Mouse (Mus musculus) neural tube, embryonic 11.5 days (tissue): ENCODE data around the gene Pik3r4. TPM values are rescaled to one million over a fixed set of nuclear protein-coding genes. Genes with fewer than 3 reads are reported as not detected.

Experiments used
- ATAC-seq: fragments of 200-750 bp; cut with Nextera tagmentation; 2 replicates; pipeline ENCODE4 v1.8.0; 2017; ENCODE audit warnings: moderate number of reproducible peaks, mild to moderate bottlenecking, moderate TSS enrichment, moderate library complexity; ENCODE audit not compliant: insufficient read depth, low FRiP score, low TSS enrichment
- DNase-seq: peaks from one replicate; pipeline ENCODE4 v3.0.0-alpha.2; 2015; ENCODE audit warnings: low spot score
- H3K27ac ChIP-seq: fragments of 300-500 bp; sonication (generic); 2 replicates; pipeline ENCODE4 v1.5.1; 2014; ENCODE audit warnings: low read depth, mild to moderate bottlenecking, low read length
- H3K27me3 ChIP-seq: fragments of 300-500 bp; sonication (generic); 2 replicates; pipeline ENCODE4 v1.6.1; 2014; ENCODE audit warnings: mild to moderate bottlenecking, low read length, mixed read lengths; ENCODE audit not compliant: control insufficient read depth, insufficient read depth
- H3K36me3 ChIP-seq: fragments of 300-500 bp; sonication (generic); 2 replicates; pipeline ENCODE4 v1.6.1; 2014; ENCODE audit warnings: mild to moderate bottlenecking, low read length, moderate library complexity, mixed read lengths; ENCODE audit not compliant: control insufficient read depth, insufficient read depth
- H3K4me1 ChIP-seq: fragments of 300-500 bp; sonication (generic); 2 replicates; pipeline ENCODE4 v1.6.1; 2014; ENCODE audit warnings: low read length, mixed read lengths; ENCODE audit not compliant: control insufficient read depth, insufficient read depth
- H3K4me2 ChIP-seq: fragments of 300-500 bp; sonication (generic); 2 replicates; pipeline ENCODE4 v1.6.1; 2014; ENCODE audit warnings: low read depth, mild to moderate bottlenecking, moderate library complexity
- H3K4me3 ChIP-seq: fragments of 300-500 bp; sonication (generic); 2 replicates; pipeline ENCODE4 v1.5.1; 2014; ENCODE audit warnings: low read depth, low read length
- H3K9ac ChIP-seq: fragments of 300-500 bp; sonication (generic); 2 replicates; pipeline ENCODE4 v1.6.1; 2014; ENCODE audit warnings: mild to moderate bottlenecking, low read length
- H3K9me3 ChIP-seq: fragments of 300-500 bp; sonication (generic); 2 replicates; pipeline ENCODE4 v1.6.1; 2016; ENCODE audit warnings: low read length; ENCODE audit not compliant: control insufficient read depth
- WGBS: fragments of 180-500 bp; shearing (Covaris S2); extraction: QIAGEN DNeasy Blood & Tissue Kit; methylation state at CpG from one replicate; pipeline ENCODE4 v1.1.7; 2014; 5-methylcytosine and 5-hydroxymethylcytosine counted together
- polyA plus RNA-seq: library from polyadenylated mRNA; unstranded; fragments of >200 nt; fragmentation: Nextera tagmentation; extraction: Ambion mirVana; gene quantifications from 2 replicates; pipeline ENCODE4 v1.2.1, GENCODE M21; 2014

The Pik3r4 gene
- polyA plus RNA-seq, 1 experiment from 2014 or later: 29.3 TPM

GRCm38 (mm10) chr9:105656189-105656588, 13.4 kb downstream of the Pik3r4 start:
- no peak overlapping the region for H3K27ac ChIP-seq
- no peak overlapping the region for H3K4me2 ChIP-seq
- H3K9ac ChIP-seq: no peak overlapping the region
- H3K9me3 ChIP-seq: no peaks in the 10 kb centered on the region
- H3K4me3 ChIP-seq: no peak overlapping the region
- ATAC-seq: no peak
- no peaks in the 10 kb centered on the region for H3K27me3 ChIP-seq
- H3K4me1 ChIP-seq: no peaks in the 10 kb centered on the region
- no peak for DNase-seq
- peaks cover 2% of the 10 kb centered on the region; the same call in 1 of the 2 replicates for H3K36me3 ChIP-seq
- 78% methylated on average over 2 of the region's 2 CpGs for WGBS

DNA sequence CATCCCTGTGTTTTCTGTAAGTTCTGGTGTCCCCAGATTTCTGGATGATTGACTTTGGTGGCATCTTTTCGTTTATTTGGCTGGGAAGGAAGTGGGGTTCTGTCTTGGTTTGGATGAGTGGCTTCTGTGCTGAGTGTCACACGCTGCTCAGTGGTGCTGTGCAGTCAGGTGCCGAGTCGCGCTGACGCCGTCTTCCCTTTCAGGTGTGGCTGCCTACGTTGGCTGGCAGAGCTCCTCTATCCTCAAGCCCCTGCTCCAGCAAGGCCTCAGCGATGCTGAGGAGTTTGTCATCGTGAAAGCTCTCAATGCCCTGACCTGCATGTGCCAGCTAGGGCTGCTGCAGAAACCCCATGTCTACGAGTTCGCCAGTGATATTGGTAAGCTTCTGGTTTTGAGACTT, 15.4 kb downstream of the Pik3r4 start:
- no peaks in the 10 kb centered on the region for H3K4me1 ChIP-seq
- no peak overlapping the region for H3K4me3 ChIP-seq
- WGBS: 97% methylated on average over 12 of the region's 12 CpGs
- H3K27ac ChIP-seq: no peak overlapping the region
- no peaks in the 10 kb centered on the region for H3K9me3 ChIP-seq
- no peak for DNase-seq
- no peak overlapping the region for H3K9ac ChIP-seq
- peaks cover 2% of the 10 kb centered on the region; the same call in 1 of the 2 replicates for H3K36me3 ChIP-seq
- no peak overlapping the region for H3K4me2 ChIP-seq
- H3K27me3 ChIP-seq: no peaks in the 10 kb centered on the region
- ATAC-seq: no peak

DNA sequence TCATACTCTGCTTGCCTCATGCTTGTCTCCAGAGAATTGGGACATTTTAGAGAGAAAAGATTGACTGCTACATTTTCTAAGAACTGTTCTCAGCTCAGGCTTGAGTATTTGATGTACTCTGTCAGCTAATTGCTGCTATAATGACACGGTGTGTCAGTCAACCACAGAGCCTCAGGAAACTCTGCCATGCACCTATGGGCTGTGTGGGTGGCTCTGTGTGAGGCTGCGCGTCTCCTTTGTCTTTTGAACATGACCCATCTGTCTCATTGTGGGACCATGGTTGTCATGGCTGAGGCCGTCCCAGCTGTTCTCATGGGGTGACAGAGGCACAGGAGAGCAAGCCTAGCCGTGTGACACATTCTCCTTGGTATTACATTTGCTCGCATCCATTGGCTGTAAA, 17.1 kb downstream of the Pik3r4 start:
- no peaks in the 10 kb centered on the region for H3K27me3 ChIP-seq
- H3K36me3 ChIP-seq: no peaks in the 10 kb centered on the region
- H3K4me2 ChIP-seq: no peak overlapping the region
- no peak overlapping the region for H3K4me3 ChIP-seq
- no peaks in the 10 kb centered on the region for H3K9me3 ChIP-seq
- no peak overlapping the region for H3K27ac ChIP-seq
- DNase-seq (no peak), ATAC-seq (no peak)
- H3K4me1 ChIP-seq: no peaks in the 10 kb centered on the region
- H3K9ac ChIP-seq: no peak overlapping the region
- 88% methylated on average over 6 of the region's 6 CpGs for WGBS

- WGBS: 92% methylated on average over 7 of the region's 7 CpGs
- Histone ChIP-seq H3K9ac (no peak overlapping the region), H3K4me1 (no peaks in the 10 kb centered on the region), H3K27ac (no peak overlapping the region), H3K4me3 (no peak overlapping the region), H3K9me3 (no peaks in the 10 kb centered on the region), H3K4me2 (no peak overlapping the region), H3K27me3 (no peaks in the 10 kb centered on the region), H3K36me3 (peaks cover 4% of the 10 kb centered on the region)
- ATAC-seq (no peak), DNase-seq (no peak)
Observed at GRCm38 (mm10) chr9:105665269-105665668, 22.5 kb downstream of the Pik3r4 start.

GRCm38 (mm10) chr9:105670916-105671315, 28.1 kb downstream of the Pik3r4 start:
- Histone ChIP-seq H3K9ac (no peak overlapping the region), H3K36me3 (peaks cover 4% of the 10 kb centered on the region), H3K4me2 (no peak overlapping the region), H3K27ac (no peak overlapping the region), H3K4me1 (no peaks in the 10 kb centered on the region), H3K4me3 (no peak overlapping the region), H3K9me3 (no peaks in the 10 kb centered on the region), H3K27me3 (no peaks in the 10 kb centered on the region)
- 95% methylated on average over 4 of the region's 4 CpGs for WGBS
- ATAC-seq (no peak), DNase-seq (no peak)

GRCm38 (mm10) chr9:105672032-105672431, 29.3 kb downstream of the Pik3r4 start:
- peaks cover 9% of the 10 kb centered on the region for H3K36me3 ChIP-seq
- no peak overlapping the region for H3K27ac ChIP-seq
- no peak overlapping the region for H3K4me3 ChIP-seq
- DNase-seq (no peak), ATAC-seq (no peak)
- no peak overlapping the region for H3K9ac ChIP-seq
- no peak overlapping the region for H3K4me2 ChIP-seq
- H3K4me1 ChIP-seq: no peaks in the 10 kb centered on the region
- 84% methylated on average over 2 of the region's 2 CpGs for WGBS
- no peaks in the 10 kb centered on the region for H3K27me3 ChIP-seq
- H3K9me3 ChIP-seq: no peaks in the 10 kb centered on the region

GRCm38 (mm10) chr9:105675941-105676340, 33.2 kb downstream of the Pik3r4 start:
- H3K4me1 ChIP-seq: no peaks in the 10 kb centered on the region
- no peak overlapping the region for H3K4me3 ChIP-seq
- H3K9ac ChIP-seq: no peak overlapping the region
- no peak overlapping the region for H3K27ac ChIP-seq
- no peaks in the 10 kb centered on the region for H3K9me3 ChIP-seq
- no peaks in the 10 kb centered on the region for H3K27me3 ChIP-seq
- no peak for DNase-seq
- H3K4me2 ChIP-seq: no peak overlapping the region
- H3K36me3 ChIP-seq: peaks cover 9% of the 10 kb centered on the region
- no peak for ATAC-seq
- WGBS: 87% methylated on average over 11 of the region's 11 CpGs

GRCm38 (mm10) chr9:105681386-105681785, 38.6 kb downstream of the Pik3r4 start:
- peaks cover 7% of the 10 kb centered on the region for H3K36me3 ChIP-seq
- no peak overlapping the region for H3K27ac ChIP-seq
- H3K9ac ChIP-seq: no peak overlapping the region
- H3K4me3 ChIP-seq: no peak overlapping the region
- DNase-seq: no peak
- 91% methylated on average over 7 of the region's 7 CpGs for WGBS
- H3K4me2 ChIP-seq: no peak overlapping the region
- no peak for ATAC-seq
- no peaks in the 10 kb centered on the region for H3K9me3 ChIP-seq
- H3K27me3 ChIP-seq: no peaks in the 10 kb centered on the region
- no peaks in the 10 kb centered on the region for H3K4me1 ChIP-seq

GRCm38 (mm10) chr9:105684549-105685165, 41.9 kb downstream of the Pik3r4 start:
- Histone ChIP-seq H3K4me3 (no peak overlapping the region), H3K36me3 (no peaks in the 10 kb centered on the region; the same call in 1 of the 2 replicates), H3K27me3 (no peaks in the 10 kb centered on the region), H3K9ac (no peak overlapping the region), H3K9me3 (no peaks in the 10 kb centered on the region), H3K4me1 (no peaks in the 10 kb centered on the region), H3K27ac (no peak overlapping the region), H3K4me2 (no peak overlapping the region)
- ATAC-seq (no peak), DNase-seq (no peak)
- WGBS: 92% methylated on average over 13 of the region's 13 CpGs
